Mouse (Mus musculus) ovary, postnatal 14 days (tissue): ENCODE data around the gene Klf4.
A peak's percentile ranks its signal among the peaks of the same experiment; 100 is the strongest.

Source experiments
- DNase-seq: peaks from one replicate; pipeline ENCODE4 v3.0.0; 2022; ENCODE audit warnings: low spot score

Gene Klf4

DNA sequence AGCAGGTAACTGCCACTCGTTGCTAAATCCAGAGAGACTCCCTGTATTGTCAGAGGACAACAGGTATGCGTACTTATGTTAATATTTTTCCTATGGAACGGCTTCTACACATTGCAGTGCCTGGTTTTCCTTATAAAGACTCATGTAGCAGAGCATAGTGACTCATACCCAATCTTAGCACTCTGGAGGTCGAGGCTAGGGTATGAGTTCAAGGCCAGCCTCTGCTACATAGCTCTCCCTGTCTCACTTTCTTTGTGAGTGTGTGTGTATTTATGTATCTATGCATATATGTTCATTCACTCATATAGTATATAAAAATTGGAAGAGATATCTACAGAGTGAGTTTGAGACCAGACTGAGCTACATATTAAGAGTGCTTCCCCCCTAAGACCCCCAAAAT, 8.3 kb downstream of the Klf4 start:
- no peak for DNase-seq

DNA sequence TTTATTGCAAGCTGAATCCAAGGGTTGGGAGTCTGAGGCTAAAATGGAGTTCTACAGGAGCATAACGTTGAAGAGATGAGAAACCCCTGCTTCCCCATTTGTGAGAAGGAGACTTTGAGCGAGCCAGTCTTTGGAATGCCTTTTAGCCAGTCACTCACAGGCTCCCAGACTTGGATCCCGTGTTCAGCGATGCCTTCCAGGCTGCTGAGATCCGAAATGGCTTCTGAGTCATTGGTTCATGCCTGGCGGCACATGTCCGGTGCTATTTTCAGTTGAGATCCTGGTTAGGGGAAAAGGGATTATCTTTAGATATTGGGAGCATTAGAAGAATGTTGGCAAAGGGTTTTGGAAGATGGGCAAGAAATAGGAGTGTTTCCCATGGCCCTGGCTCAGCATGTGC, 14.8 kb downstream of the Klf4 start:
- DNase-seq: no peak

DNA sequence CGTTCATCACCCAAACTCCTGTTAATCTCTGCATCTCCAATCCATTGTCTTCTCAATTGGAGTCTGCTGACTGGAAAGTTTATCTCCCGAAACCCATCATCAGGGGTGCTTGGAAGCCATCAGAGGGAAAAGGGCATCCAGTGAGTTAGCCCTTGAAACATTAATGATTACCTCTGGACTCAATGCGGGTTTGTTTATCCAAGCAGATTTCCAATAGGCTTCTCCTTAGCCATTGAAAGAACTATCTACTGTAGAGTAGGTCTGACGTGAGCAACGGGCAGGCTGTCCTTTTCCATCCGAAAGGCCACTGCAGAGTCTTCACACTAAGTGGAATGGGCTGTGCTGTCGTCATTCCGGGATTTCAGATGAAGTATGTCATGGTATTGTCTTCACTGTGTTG, 16.2 kb downstream of the Klf4 start:
- no peak for DNase-seq

DNA sequence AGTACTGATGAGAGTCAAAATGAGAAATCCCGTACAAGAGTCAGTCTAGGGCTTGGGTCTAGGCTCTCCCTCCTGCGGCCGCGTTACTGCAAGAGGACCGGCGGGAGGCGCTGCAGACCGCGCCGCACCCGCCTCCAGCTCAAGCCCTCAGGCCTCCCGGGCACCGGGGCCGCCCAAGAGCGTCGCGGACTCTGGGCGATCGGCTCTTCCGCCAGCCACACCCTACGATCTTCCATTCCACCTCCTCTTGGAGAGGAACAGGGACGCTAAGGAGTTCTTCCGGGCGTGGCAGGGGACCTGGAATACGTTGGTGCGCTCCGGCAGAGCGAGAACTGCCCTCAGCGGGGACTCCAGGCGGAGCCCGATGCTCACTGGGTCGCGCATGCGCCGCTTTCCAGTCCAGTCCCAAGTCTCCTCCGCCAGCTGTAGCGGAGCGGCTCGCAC, 17.5 kb downstream of the Klf4 start:
- peak; percentile 71 for DNase-seq

DNA sequence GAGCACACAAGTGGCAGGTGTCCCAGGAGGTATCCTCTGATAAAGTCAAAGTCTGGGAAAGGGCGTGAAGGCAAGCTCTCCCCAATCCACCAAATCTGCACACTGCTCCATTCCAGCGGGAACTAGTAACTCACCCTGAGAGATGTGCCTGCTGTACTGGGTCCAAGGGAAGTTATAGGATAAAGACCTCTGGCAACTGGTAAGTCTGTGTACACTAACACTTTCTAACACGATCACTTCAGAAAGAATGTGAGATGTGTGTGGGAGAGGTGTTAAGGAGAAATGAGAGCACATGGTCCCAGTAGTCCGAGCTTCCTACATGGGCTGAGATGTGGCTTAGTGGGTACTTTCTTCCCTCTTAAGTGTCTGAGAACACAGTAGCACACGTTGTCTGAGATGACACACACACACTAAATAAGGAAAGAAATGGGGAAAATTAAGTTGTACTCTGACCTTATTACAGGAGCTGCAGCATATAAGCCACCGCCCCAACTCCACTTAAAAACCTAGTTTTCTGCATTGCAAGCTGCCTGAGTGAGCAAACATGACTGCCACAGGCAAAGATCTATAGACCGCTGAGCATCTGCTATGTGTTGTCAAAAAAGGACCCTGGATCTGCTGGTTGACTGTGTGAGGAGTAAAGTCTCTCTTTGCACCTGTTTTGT, 18.5 kb downstream of the Klf4 start:
- no peak for DNase-seq

DNA sequence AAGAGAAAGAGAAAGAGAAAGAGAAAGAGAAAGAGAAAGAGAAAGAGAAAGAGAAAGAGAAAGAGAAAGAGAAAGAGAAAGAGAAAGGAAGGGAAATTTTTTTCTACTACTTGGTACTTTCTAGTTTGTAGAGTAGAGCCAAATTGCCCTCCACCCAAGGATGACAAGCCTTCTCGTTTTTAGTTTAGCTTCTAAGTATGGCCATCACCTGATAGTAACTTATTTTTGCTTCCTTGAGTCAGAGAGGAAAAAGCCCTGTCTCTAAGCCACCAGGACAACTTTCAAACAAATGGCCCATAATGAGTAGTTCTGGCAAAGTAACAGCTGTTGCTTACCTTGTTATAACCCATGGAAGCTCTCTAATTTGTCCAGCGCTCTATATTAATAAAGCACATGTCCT, 20.9 kb downstream of the Klf4 start:
- DNase-seq: no peak

DNA sequence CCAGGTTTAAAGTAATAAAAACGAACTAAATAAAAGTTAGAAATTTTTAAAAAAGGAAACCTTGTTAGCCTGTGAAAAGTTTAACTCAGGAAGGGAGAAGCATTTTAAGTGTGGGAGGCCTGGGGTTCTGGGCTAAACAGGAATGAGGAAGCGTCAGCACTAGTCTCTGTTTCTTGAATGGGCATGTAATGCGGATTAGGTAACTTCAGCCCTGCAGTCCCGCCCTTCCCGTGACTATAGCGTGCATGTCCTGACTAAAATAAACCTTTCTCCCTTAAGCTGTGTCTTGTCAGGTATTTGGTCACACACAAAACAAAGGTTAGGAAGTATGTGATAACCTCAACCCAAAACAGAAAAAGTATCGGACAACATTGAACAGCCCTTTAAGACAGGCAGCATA, 23.6 kb downstream of the Klf4 start:
- no peak for DNase-seq

DNA sequence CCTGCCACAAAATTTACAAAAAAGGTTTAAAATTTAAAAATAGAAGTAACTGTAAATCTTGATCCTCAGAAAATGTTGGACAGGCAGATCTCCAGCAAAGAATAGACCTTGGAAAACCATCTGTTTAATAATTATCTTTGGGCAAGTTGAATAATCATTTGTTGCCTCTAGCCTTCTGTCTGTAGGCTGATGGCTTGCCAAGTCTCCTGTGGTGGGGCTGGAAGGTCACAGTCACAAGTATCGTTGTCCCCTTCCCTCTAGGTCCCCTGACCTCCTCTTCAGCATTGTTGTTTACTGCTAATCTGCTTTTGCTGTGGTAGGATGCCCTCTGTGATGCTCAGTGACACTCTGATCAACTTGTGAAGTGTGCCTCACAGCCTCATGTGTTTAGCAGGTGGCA, 33.6 kb downstream of the Klf4 start:
- DNase-seq: no peak

DNA sequence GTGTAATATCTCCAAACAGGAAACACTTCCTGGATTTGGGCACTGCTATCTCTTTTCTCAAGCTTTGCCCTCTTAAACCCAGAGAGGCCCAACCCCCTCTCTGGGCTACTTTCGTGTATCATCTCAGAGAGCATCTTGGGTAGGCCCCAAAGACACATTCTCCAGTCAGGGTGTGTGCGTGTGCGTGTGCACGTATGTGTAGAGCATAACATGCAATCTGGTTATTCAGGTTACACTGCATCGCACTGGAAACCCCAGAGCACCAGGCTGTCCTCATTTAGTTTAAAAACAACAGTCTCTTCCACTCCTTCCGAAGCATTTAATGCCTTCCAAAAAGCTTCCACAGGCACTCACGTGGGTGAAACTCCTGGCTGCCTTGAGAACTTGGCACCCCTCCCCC, 35.9 kb downstream of the Klf4 start:
- DNase-seq: no peak

DNA sequence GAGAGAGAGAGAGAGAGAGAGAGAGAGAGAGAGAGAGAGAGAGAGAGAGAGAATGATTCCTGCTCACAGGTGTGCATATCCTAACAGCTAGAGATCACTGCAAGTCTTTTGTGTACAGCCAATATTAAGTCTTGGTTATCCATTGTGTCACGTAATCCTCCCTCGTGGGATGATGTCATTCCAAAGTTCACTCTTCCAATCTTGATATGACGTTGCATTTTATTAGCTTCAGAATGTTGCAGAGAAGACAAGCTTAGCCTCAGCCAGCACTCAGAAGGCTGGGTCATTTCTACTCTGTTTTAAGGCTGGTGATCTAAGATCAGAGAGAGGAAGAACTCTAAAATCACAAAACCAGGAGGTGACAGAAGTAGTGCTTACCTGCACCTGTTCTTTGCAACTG, 39.0 kb downstream of the Klf4 start:
- DNase-seq: no peak

DNA sequence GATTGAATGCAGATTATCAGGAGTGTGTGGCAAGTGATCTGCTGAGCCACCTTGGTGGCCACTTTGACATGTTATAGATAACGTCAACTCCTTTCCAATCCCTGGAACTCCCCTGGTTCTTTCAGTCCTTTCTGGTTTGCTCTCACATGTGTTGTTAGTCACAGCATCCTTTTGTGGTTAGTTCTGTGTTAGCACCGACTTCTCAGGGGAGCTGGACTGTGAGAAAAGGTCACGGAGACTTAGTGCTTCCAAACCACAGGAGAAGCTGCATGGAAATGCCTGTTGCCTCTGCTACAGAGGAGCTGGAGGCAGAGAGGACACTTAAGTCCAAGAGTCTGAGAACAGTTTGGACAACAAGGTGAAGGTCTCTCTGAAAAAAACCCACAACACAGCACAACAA, 42.9 kb downstream of the Klf4 start:
- DNase-seq: no peak

DNA sequence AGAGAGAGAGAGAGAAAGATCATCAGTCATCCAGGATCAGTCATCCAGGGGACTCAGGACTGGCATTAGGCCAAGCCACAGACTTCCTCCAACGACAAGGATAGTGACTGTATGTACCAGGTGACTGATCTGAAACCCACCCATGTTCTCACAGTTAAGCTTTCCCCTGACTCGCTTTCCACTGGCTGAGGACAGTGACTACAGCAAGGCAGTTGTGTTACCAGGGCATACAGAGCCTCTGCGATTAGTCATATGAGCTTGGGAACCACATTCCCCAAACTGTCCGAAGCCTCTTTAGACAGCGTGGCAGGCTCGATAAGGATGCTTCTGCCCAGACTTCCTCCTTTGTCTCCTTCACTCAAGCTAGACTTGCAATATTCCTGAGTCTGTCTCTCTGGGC, 43.7 kb downstream of the Klf4 start:
- DNase-seq: no peak

DNA sequence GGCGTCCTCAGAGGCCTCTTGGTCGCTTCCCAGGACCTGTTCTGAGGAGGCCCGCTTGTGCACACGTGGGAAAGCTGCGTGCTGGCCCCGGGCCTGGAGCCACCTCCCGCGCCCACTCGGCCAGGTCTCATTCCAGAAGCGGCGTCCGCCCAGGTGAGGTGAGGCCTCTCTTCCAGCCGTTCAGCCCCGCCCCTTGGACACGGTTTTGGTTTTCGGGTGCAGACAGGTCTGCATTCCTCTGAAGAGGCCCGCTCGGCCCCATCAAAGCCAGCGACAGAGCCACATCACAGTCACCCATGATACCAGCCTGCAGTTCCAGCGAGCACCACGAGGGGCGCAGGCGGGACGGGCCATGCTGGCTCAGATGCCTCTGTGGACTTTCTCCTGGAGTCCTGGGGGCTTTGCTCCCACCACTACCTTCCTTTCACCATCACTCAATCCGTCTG, 51.9 kb downstream of the Klf4 start:
- DNase-seq: peak; percentile 68

DNA sequence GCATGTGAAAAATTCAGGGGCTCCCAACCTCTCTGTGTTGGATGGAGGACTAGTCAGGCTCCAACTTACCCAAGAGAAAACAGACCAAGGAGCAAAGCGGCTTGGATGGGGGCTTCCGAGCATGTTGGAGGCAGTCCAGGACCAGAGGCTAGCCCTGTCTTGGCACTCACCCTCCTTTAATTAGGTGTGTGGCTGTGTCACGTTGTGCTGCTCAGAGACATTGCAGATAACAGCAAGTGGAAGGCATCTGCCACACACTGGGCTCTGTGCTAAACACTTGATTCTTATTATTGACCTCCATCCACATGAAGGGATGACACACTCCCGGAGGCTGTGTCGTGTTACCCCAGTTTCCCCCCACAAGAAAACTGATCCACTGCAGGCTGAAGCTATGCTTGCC, 53.9 kb downstream of the Klf4 start:
- no peak for DNase-seq

DNA sequence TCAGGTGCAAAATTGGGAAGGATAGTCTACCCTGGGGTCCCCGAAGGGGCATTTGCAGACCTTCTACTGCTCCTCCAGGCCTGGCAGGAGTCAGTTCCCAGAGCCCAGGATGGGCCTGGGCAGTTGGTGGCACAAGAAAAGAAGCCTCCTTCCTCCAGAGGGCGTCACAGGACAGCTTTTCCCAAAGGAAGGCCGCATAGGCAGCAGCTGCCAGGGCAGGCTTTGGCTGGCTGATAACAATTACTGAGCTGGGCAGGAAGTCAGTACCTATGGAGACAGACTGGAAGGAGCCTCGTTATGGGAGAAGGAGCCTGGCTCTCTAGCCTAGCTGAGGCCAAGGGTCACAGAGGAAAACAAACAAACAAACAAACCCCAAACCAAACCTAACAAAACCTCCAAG, 54.3 kb downstream of the Klf4 start:
- DNase-seq: peak; percentile 51

DNA sequence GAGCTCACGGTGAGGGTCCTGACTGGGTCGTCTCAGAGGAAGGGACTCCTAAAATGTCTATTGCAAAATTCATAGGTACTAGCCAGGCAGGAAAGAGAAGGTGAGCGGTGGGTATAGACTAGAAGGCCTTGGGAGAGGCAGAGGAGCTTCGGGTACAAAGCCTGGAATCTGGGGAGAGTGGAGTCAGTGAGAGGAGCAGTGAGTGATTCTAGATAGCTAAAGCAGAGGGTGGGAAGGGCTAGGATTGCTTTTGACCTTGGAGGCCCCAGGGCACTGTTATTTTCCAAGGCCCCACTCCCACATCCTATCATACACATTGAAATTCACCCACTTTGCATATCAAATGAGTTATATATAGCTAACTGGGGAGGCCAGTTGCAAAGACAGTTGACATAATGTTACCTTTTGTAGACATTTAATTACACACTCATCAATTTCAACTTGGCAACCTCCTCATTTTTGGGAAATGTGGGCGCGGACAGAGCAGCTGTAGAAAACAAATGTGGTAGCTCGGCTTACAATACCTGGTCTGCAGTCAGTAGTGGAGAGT, 55.0 kb downstream of the Klf4 start:
- no peak for DNase-seq
